Mouse (Mus musculus) spleen, postnatal 36 days (tissue): ENCODE measurements around the gene Rasl11a.

Experiments
- DNase-seq, 2 experiments: peaks; one replicate each; pipeline ENCODE4 v3.0.0; 2022; ENCODE audit warnings: low spot score in 2 of 2, mixed read lengths in 1 of 2

Rasl11a gene

GRCm38 (mm10) chr5:146844945-146845365, at the start of gene Rasl11a:
TSS of gene Rasl11a (plus strand) at chr5:146845071.
- peak; percentile 47 to 49 for DNase-seq

DNA sequence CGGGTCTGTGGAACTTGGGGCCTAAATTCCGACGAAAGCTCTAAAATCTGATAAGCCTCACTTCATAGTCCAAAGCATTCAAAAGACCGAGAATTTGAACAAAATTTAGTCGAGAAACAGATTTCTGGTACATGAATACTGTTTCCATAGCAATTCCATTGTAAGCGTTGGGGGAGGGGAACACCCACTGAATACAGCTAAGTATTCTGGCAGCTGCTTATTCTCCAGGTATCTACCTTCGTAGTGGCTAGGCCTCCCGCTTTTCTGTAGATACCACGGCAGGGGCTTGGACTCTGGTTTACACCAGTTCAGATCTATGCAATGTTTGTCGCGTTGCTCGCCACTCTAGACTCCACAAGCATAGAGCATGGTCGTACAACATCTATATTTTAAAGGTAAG, 49.1 kb upstream of the Rasl11a start:
- no peak for DNase-seq

- no peak for DNase-seq
Measured at GRCm38 (mm10) chr5:146798031-146798430, 46.8 kb upstream of the Rasl11a start.

GRCm38 (mm10) chr5:146806004-146806430, 38.9 kb upstream of the Rasl11a start:
- peak; percentile 34 to 50 for DNase-seq

DNA sequence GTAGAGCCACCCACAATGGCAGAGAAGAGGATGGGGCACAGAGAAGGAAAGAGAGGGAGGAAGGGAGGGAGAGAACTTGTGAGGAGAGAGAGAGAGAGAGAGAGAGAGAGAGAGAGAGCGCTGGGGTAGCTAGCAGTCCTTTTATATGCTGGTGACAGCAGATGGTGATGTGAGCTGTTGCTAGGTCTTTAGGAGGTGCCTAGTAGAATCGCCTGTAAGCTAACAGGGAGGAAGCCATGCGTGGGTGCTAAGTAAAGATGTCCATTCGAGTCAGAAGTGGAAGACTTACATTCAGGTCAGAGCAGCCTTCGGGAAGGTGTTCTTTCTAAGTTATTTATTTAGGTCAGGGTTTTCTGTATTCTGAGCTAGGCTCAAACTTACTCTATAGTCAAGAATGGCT, 34.9 kb upstream of the Rasl11a start:
- DNase-seq = no peak

GRCm38 (mm10) chr5:146812866-146813265, 32.0 kb upstream of the Rasl11a start:
- no peak for DNase-seq

GRCm38 (mm10) chr5:146813421-146813820, 31.4 kb upstream of the Rasl11a start:
- no peak for DNase-seq

GRCm38 (mm10) chr5:146815394-146815793, 29.5 kb upstream of the Rasl11a start:
- no peak for DNase-seq

- DNase-seq = no peak
Measured at GRCm38 (mm10) chr5:146817583-146817982, 27.3 kb upstream of the Rasl11a start.

DNA sequence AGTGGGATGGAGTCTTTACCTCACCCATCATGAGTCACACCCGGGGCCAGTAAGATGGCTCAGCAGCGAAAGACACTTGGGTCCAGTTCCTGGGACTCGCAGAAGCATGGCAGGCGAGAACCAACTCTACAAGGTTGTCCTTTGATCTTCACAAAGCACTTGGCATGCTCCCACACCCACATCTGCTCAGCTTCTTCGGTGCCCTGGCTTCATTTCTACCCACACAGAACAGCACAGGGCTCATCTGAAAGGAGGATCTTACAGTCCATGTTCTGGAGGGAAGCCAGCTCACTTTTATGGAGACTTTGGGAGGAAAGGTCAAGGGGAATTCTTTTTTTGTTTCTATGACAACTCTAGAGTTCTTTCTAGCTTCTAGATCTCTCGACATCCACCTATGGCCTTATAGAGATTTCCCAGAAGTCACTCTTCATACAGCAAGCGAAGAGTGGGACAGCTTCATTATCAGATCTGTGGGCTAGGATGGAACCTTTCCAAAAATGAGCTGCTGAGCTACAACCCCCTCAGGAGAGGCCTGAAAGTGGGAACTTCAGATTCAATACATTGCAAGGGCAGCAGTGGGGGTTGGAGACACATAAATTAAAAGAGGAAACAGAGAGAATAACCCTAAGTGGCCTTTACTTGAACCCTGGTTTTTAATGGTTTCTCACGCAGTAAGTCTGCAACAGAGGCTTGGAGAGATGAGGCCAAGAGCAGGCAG, 25.8 kb upstream of the Rasl11a start:
- DNase-seq = peak in 1 of 2 experiments; percentile 25

GRCm38 (mm10) chr5:146823005-146823404, 21.9 kb upstream of the Rasl11a start:
- DNase-seq = no peak

DNA sequence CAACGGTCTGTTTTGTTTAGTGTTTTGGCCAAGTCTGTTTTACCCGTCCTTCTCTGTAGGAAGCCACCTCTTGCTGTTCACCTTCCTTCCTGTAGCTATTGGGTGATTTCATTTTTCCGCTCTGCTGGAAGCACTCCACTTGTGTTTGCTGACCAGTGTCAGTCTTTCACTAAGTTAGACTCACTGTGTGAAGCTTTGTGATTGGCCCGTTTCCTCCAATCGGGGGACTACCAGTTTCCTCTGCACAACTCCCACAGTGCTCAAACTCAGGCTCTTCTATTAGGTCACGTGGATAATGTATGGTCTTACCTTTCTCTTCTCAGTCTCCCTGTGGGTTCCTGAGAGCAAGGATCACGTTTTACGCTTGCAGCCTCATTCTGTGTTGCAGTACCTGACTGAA, 15.3 kb upstream of the Rasl11a start:
- DNase-seq = peak; percentile 76 to 80

DNA sequence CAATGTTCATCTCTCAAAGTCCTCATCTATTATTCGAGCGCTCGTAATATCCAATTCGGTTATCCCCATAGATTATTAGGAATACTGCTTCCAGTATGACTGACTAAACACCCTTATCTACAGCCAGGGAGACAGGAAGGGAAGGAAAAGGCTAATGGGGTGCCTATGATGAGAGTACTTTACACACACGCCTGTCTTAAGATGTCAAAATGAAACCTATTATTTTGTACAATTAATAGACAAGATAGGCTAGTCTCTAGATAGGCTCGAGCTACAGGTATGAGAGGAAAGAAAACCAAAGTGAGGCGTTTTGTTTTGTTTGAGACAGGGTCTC, 12.5 kb upstream of the Rasl11a start:
- no peak for DNase-seq

DNA sequence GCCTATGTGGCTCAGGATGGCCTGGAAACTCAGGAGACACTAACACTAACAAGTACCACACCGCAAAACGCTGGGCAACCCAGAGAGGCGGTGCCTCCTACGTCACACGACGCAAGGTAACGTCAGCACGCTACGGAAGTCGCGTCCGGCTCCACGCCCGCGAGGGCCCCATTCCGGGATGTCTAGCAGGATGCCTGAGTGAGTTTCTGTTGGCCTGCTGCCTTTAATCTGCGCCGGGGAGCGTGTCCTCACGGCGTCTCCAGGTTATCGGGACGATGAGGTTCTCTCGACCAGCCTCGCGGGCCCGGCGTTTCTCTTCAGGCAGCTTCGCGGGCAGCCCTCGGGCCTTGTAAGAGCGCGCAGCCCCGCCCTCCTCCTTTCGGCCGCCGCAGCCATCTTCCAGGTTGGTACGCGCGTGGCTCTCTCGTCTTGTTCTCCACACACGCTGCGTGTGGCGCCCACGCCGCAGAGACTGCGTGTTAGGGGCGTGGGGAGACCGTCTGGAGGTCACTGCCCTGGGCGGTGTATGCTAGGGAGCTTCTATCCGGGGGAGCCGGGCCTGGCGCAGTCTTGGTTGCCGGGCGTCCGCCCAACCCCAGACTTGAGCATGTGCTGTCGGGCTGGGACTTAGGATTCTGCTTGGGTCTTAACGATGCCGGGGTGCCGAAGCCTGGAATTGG, 12.0 kb upstream of the Rasl11a start, which contains the start of gene Rpl21:
Gene Rpl21 (plus strand): TSS at position 122 of the 680 bp plus-strand sequence.
- DNase-seq = peak; percentile 89 to 92

GRCm38 (mm10) chr5:146833673-146834201, 11.1 kb upstream of the Rasl11a start:
- DNase-seq = no peak

DNA sequence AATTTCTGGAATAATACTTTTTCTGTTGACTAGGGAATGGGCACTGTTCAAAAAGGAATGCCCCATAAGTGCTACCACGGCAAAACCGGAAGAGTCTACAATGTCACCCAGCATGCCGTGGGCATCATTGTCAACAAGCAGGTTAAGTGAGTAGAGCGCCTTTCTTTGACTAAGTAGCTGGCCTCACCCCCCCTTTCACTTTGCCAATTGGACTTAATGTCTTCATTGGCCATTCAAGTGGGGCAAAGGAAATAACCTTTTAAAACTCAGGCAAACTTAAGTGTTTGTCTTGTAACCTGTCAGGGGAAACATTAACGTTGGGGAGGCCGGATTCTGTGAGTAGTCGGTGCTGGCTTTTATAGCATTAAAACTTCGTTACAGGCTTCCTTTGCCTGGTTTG, 9.9 kb upstream of the Rasl11a start:
- no peak for DNase-seq

DNA sequence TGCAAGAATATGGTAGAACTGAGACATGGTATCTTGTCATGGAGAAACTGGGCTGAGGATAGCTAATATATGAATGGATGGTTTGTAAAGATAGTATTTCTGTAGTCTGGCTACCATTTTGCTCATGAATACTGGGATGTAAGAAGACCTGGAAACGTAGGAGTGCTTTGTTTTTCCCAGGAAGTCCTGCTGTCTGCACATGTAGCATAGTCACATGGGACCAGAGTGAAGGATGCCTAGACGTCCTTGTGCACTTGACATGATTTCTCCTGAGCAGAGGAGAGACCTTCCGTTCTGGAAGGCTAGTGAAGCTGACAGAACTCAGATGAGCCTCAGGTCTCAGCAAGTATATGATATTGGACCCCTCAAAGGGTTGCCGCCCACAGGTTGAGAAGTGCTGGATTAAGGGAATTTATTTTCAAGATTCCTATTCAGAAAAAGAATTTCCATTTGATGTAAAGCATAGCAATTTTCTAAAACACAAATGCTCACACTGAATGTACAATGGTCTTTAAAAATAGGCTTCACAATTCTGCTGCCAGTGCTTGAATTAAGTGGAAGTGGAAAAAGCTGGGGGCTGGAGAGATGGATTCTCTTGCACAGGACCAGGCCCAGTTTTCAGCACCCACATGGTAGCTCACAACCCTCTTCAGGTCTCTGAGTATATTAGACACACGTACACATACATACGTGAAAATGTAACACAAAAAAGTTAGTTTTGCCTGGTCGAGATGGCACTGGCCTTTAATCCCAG, 6.7 kb upstream of the Rasl11a start:
- DNase-seq = no peak

DNA sequence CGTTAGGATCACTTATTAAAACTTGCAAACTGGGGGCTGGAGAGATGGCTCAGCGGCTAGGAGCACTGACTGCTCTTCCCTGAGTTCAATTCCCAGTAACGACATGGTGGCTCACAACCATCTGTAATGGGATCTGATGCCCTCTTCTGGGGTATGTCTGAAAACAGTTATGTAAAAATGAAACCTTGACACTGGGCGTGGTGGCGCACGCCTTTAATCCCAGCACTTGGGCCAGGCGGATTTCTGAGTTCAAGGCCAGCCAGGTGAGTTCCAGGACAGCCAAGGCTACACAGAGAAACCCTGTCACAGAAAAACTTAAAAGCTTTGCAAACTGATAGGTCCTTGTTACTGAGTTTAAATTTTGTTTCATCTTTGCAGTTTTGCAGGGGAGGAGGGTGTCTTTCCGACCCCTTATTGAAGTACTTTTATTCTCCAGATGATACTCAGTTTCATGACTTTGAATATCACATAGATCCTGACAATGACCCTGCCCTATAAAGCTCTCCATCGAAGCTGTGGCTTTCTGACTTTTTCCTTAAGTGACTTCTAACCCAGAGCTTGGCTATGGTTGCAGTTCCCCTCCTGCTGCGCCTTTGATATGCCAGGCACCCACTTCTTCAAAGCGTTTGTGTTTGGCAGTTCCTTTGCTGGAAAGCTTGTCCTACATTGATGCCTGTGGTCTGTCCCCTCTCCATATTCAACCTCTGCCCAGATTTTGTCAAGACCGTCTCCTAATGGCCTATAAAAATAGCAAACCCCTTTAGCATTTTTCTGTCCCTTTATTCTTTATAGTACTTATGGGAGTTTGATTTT, 5.8 kb upstream of the Rasl11a start:
- DNase-seq = no peak

- no peak for DNase-seq
Measured at GRCm38 (mm10) chr5:146839760-146840159, 5.1 kb upstream of the Rasl11a start.

DNA sequence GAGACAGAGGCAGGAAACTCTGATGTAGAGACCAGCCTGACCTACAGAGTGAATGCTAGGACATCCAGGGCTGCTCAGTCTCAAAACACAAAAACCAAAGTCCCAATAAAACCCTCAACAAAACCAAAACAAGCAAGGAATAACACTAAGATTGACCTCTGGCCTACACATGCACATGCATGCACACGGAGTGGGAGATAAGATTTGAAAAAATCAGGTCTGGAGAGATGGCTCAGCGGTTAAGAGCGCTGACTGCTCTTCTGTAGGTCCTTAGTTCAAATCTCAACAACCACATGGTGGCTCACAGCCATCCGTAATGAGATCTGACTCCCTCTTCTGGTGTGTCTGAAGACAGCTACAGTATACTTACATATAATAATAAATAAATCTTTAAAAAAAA, 4.4 kb upstream of the Rasl11a start:
- no peak for DNase-seq

DNA sequence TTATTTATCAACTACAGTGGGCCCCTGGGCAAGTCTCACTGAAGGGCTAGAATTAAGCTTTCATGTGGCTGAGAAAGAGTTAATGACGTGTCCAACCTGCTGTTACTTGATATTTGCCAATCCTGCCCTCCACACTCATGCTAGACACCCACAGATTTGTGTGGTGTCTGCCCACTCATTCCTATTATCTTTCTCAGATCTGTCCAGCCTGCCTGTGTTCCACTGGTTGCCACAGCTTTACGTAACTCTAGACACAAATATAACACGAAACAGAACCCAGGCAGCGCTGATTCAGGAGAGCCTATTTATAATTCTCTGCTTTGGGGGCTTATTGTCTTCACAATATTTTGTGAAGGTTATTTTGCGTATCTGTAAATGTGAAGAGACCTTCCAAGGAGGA, 3.6 kb upstream of the Rasl11a start:
- DNase-seq = no peak
